Mouse (Mus musculus) CH12.LX (cell line): ENCODE results near the gene Hes5. TPM values are rescaled to one million over a fixed set of nuclear protein-coding genes. Genes with fewer than 3 reads are reported as not detected.
A peak's percentile ranks its signal among the peaks of the same experiment; 100 is the strongest.

Source experiments
- DNase-seq: peaks from one replicate; pipeline ENCODE4 v3.0.0-alpha.2; 2013; ENCODE audit errors: extremely low read depth
- H3K27ac ChIP-seq: 2 replicates; pipeline ENCODE4 v1.5.1; 2012; ENCODE audit warnings: low read depth, mild to moderate bottlenecking, control low read depth, moderate library complexity; ENCODE audit not compliant: insufficient read depth
- H3K27me3 ChIP-seq: replicated peaks from 2 replicates; pipeline ENCODE3; 2012; ENCODE audit warnings: inconsistent platforms
- H3K36me3 ChIP-seq, 2 experiments: replicated peaks in 1 of 2; 2 replicates each; pipeline versions ENCODE3 to v1.6.1; 2012; ENCODE audit warnings: inconsistent platforms in 1 of 2, low read length in 1 of 2, mild to moderate bottlenecking in 1 of 2, mixed read lengths in 1 of 2, moderate library complexity in 1 of 2; ENCODE audit not compliant: control insufficient read depth in 1 of 2, insufficient read depth in 1 of 2
- H3K4me1 ChIP-seq, 2 experiments: 2 replicates each; pipeline ENCODE4 v1.6.1; 2012; ENCODE audit warnings: inconsistent platforms in 1 of 2, moderate library complexity in 1 of 2; ENCODE audit not compliant: insufficient read depth in 2 of 2, control insufficient read depth in 1 of 2
- H3K4me2 ChIP-seq: 2 replicates; pipeline ENCODE4 v1.6.1; 2012; ENCODE audit warnings: low read depth, mild to moderate bottlenecking, control low read depth; ENCODE audit not compliant: poor library complexity, insufficient read depth, severe bottlenecking
- H3K4me3 ChIP-seq, 3 experiments: fragments of 150-350 bp in 1 of 3; sonication (generic) in 1 of 3; replicated peaks in 1 of 3; 2 replicates each; pipeline versions ENCODE3 to v1.5.1; 2011 to 2012; ENCODE audit warnings: low read depth in 2 of 3, low read length in 2 of 3, mild to moderate bottlenecking in 2 of 3, moderate library complexity in 2 of 3, control low read depth in 1 of 3, improper control_type of control experiment in 1 of 3, inconsistent platforms in 1 of 3, mixed read lengths in 1 of 3; ENCODE audit not compliant: poor library complexity in 1 of 3
- H3K79me2 ChIP-seq: replicated peaks from 2 replicates; pipeline ENCODE4 v1.6.1; 2012; ENCODE audit warnings: mild to moderate bottlenecking, moderate library complexity; ENCODE audit not compliant: control insufficient read depth, poor library complexity, insufficient read depth, severe bottlenecking; ENCODE audit errors: extremely low read depth
- H3K9ac ChIP-seq: 2 replicates; pipeline ENCODE4 v1.6.1; 2012; ENCODE audit warnings: low read depth, mild to moderate bottlenecking, control low read depth, moderate library complexity; ENCODE audit not compliant: insufficient read depth
- H3K9me3 ChIP-seq: replicated peaks from 2 replicates; pipeline ENCODE3; 2012; ENCODE audit warnings: low read length, inconsistent platforms, mixed read lengths
- CHD1 ChIP-seq: IDR thresholded peaks from 2 replicates; pipeline ENCODE4 v1.6.1; 2012; ENCODE audit warnings: low read depth, low read length, improper control_type of control experiment, inconsistent platforms
- ELF1 ChIP-seq: IDR thresholded peaks from 2 replicates; pipeline ENCODE4 v1.6.1; 2014; ENCODE audit warnings: low read depth, mild to moderate bottlenecking, inconsistent platforms, low read length, improper control_type of control experiment
- EP300 ChIP-seq: IDR thresholded peaks from 2 replicates; pipeline ENCODE4 v1.6.1; 2011; ENCODE audit warnings: low read length, improper control_type of control experiment
- GABPA ChIP-seq: IDR thresholded peaks from 2 replicates; pipeline ENCODE4 v1.6.1; 2012; ENCODE audit warnings: low read depth, low read length, improper control_type of control experiment, inconsistent platforms; ENCODE audit not compliant: insufficient replicate concordance
- HCFC1 ChIP-seq: IDR thresholded peaks from 2 replicates; pipeline ENCODE4 v1.6.1; 2012; ENCODE audit warnings: low read depth, mild to moderate bottlenecking, inconsistent platforms, low read length, improper control_type of control experiment
- JUND ChIP-seq: conservative IDR thresholded peaks from 2 replicates; pipeline ENCODE4 v1.6.1; 2011; ENCODE audit warnings: low read depth, low read length, improper control_type of control experiment
- MAFK ChIP-seq: IDR thresholded peaks from 2 replicates; pipeline ENCODE4 v1.6.1; 2011; ENCODE audit warnings: low read length, improper control_type of control experiment; ENCODE audit not compliant: insufficient replicate concordance
- MXI1 ChIP-seq: IDR thresholded peaks from 2 replicates; pipeline ENCODE4 v1.6.1; 2011; ENCODE audit warnings: mild to moderate bottlenecking, low read depth, low read length, improper control_type of control experiment
- MYC ChIP-seq: IDR thresholded peaks from 2 replicates; pipeline ENCODE4 v1.6.1; 2011; ENCODE audit warnings: low read depth, mild to moderate bottlenecking, improper control_type of control experiment, low read length
- PAX5 ChIP-seq: IDR thresholded peaks from 2 replicates; pipeline ENCODE4 v1.6.1; 2012; ENCODE audit warnings: low read length, inconsistent platforms, mixed read lengths
- POLR2A ChIP-seq: IDR thresholded peaks from 2 replicates; pipeline ENCODE4 v1.6.1; 2011; ENCODE audit warnings: low read depth, mild to moderate bottlenecking, improper control_type of control experiment, low read length
- POLR2AphosphoS2 ChIP-seq: IDR thresholded peaks from 2 replicates; pipeline ENCODE4 v1.6.1; 2011; ENCODE audit warnings: low read depth, low read length, improper control_type of control experiment
- RCOR1 ChIP-seq: conservative IDR thresholded peaks from 2 replicates; pipeline ENCODE4 v1.6.1; 2012; ENCODE audit warnings: low read depth, mild to moderate bottlenecking, inconsistent platforms, low read length, improper control_type of control experiment
- SIN3A ChIP-seq: IDR thresholded peaks from 2 replicates; pipeline ENCODE4 v1.6.1; 2012; ENCODE audit warnings: low read length, improper control_type of control experiment, inconsistent platforms
- SMC3 ChIP-seq: IDR thresholded peaks from 2 replicates; pipeline ENCODE4 v1.6.1; 2011; ENCODE audit warnings: low read depth, low read length, improper control_type of control experiment
- TBP ChIP-seq: conservative IDR thresholded peaks from 2 replicates; pipeline ENCODE4 v1.6.1; 2011; ENCODE audit warnings: low read depth, low read length, improper control_type of control experiment
- TCF12 ChIP-seq: IDR thresholded peaks from 2 replicates; pipeline ENCODE4 v1.6.1; 2014; ENCODE audit warnings: low read depth, mild to moderate bottlenecking, inconsistent platforms, low read length, improper control_type of control experiment
- USF1 ChIP-seq: IDR thresholded peaks from 2 replicates; pipeline ENCODE4 v1.6.1; 2014; ENCODE audit warnings: low read depth, mild to moderate bottlenecking, inconsistent platforms, low read length, improper control_type of control experiment
- USF2 ChIP-seq: conservative IDR thresholded peaks from 2 replicates; pipeline ENCODE4 v1.6.1; 2011; ENCODE audit warnings: low read depth, low read length, improper control_type of control experiment
- ZC3H11A ChIP-seq: IDR thresholded peaks from 2 replicates; pipeline ENCODE4 v1.6.1; 2012; ENCODE audit warnings: low read depth, mild to moderate bottlenecking, inconsistent platforms, low read length, improper control_type of control experiment
- ZMIZ1 ChIP-seq: IDR thresholded peaks from 2 replicates; pipeline ENCODE4 v1.6.1; 2012; ENCODE audit warnings: low read depth, mild to moderate bottlenecking, inconsistent platforms, low read length, improper control_type of control experiment
- dilution Hi-C: fragments of 300-500 bp; cut with MboI; formaldehyde crosslinking; loops from 2 replicates; pipeline ENCODE4 v1.14.3; 2020; ENCODE audit warnings: low sequenced_read_pairs; ENCODE audit not compliant: extremely low pct_unique_long_range_greater_than_20kb, extremely low pct_ligation_motif_present
- in situ Hi-C: fragments of 300-500 bp; cut with MboI; formaldehyde crosslinking; loops from 3 replicates; pipeline ENCODE4 v1.14.3; 2019; ENCODE audit warnings: low sequenced_read_pairs, low pct_ligation_motif_present, low pct_unique_long_range_greater_than_20kb, mixed read lengths
- polyA plus RNA-seq: library from polyadenylated mRNA; unstranded; fragments of >175 nt; gene quantifications from 2 replicates; pipeline ENCODE4 v1.2.1, GENCODE M21; 2012; ENCODE audit warnings: low read depth; ENCODE audit not compliant: insufficient read length
- total RNA-seq, 2 experiments: library from RNA; depleted of rRNA; stranded (reverse); fragments of 300-350 nt in 1 of 2; fragments of >200 nt in 1 of 2; gene quantifications; 2 replicates each; pipeline ENCODE4 v1.2.3; 2012 to 2014

The Hes5 gene
- total and polyA plus RNA-seq, 3 experiments: 1.7 to 6.8 (median 2.1) TPM

DNA sequence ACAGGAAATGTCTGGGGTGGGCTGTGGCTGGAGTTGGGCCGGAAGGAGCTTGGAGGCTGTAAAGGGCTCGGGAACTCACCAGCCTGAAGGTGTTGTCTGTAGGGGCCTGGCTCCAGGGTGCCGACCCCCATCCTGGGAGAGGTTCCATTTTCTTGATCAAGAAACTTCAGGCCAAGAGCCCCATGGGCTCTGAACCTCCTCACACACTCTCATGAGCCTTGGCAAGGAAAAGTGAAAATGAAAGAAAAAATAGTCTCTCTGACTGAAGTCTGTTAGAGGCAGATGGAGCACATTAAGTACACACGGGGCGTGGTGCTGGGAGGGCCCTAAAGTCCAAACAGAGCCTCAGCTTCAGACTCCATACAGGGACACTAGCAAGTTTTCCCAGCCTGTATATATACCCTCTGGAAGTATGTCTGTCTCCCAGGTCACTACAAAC, 32.8 kb upstream of the Hes5 start:
- Histone ChIP-seq H3K9me3 (peaks cover 6% of the 10 kb centered on the region), H3K79me2 (peaks cover 25% of the 10 kb centered on the region), H3K4me3 (peak overlapping the region; percentile 58 to 74 (median 67)), H3K36me3 (peaks cover 30 to 35% of the 10 kb centered on the region in 2 experiments), H3K27ac (peak overlapping the region; percentile 83)
- no peak for DNase-seq
- dilution Hi-C loops: no loop called here
- TF ChIP-seq POLR2A: peak; percentile 57
- TF ChIP-seq HCFC1: no peak
- no peak for TF ChIP-seq USF1
- TF ChIP-seq GABPA: no peak
- no peak for TF ChIP-seq RCOR1
- no peak for TF ChIP-seq ELF1
- 0 out of 2 replicates have a peak, but pooled peaks have one; percentile 19 for TF ChIP-seq POLR2AphosphoS2
- no peak; the same call in 1 of the 2 replicates for TF ChIP-seq SIN3A
- no peak for TF ChIP-seq PAX5
- TF ChIP-seq TBP: peak; percentile 61; the same call in 1 of the 2 replicates
- no peak for TF ChIP-seq MXI1
- TF ChIP-seq MYC: 0 out of 2 replicates have a peak, but pooled peaks have one; percentile 9
- no peak for TF ChIP-seq JUND
- TF ChIP-seq, all 38 proteins: peak for 4
- H3K27me3 ChIP-seq: no peaks in the 10 kb centered on the region
- peak overlapping the region; percentile 93 for H3K4me2 ChIP-seq
- in situ Hi-C loops: loop anchor here (25.0 kb wide), 1 partner anchor 791 kb away; the partner anchor contains the start of genes Trp73 and Wrap73
- H3K4me1 ChIP-seq: peaks cover 27 to 53% of the 10 kb centered on the region in 2 experiments
- H3K9ac ChIP-seq: peak overlapping the region; percentile 91

DNA sequence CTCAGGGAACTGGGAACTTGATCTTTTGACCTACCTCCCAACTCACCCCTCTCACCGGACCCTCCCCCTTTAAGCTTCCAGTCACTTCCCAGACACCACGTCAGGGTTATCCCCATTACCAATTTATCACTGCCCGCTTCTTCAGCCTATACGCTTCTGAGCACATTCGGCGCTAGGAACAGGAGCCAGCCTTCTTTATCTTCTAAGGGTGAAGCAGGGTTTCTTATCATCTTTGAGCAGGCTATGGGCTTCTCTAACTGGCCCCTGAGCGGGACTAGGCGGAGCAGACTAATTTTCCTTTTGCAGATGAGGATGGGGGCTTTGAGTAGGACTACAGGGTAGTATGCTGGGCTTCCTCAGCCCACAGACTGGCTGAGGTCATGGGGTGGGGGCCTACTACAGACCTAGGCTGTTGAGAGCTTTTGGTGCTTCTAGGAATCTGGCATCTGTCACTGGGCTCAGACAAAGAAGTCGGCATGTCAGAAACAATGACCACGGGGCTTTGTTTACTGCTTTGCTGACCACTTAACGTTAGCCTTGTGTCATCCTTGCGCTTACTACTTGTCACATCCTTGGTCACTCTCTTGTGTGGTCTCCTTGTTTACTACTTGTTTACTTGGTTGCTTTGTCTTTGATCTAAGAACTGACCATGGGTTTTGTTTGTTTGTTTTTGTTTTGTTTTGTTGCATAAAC, 32.2 kb upstream of the Hes5 start, which contains the start of gene Tnfrsf14:
TSS of gene Tnfrsf14 (minus strand) at position 169 of the 693 bp plus-strand sequence.
- peak within 1 kb of the TSS; percentile 93 for H3K4me2 ChIP-seq
- no peaks in the 10 kb centered on the region for H3K27me3 ChIP-seq
- peak within 1 kb of the TSS; percentile 58 to 74 (median 67) for H3K4me3 ChIP-seq
- in situ Hi-C loops: loop anchor here (25.0 kb wide), 1 partner anchor 791 kb away; the partner anchor contains the start of genes Trp73 and Wrap73
- DNase-seq: no peak
- dilution Hi-C loops: no loop called here
- H3K9ac ChIP-seq: peak within 1 kb of the TSS; percentile 91
- peaks cover 24 to 29% of the 10 kb centered on the region in 2 experiments for H3K36me3 ChIP-seq
- peaks cover 32 to 59% of the 10 kb centered on the region in 2 experiments for H3K4me1 ChIP-seq
- peak within 1 kb of the TSS; percentile 83 for H3K27ac ChIP-seq
- peaks cover 6% of the 10 kb centered on the region for H3K9me3 ChIP-seq
- TF ChIP-seq MAFK: no peak
- TF ChIP-seq SIN3A: peak; percentile 56
- no peak for TF ChIP-seq POLR2AphosphoS2
- TF ChIP-seq EP300: peak; percentile 39; the same call in 1 of the 2 replicates
- no peak for TF ChIP-seq USF2
- peak; percentile 32 for TF ChIP-seq ZMIZ1
- peak; percentile 48; the same call in 1 of the 2 replicates for TF ChIP-seq CHD1
- 0 out of 2 replicates have a peak, but pooled peaks have one; percentile 6 for TF ChIP-seq MYC
- TF ChIP-seq TCF12: peak; percentile 21; the same call in 1 of the 2 replicates
- no peak for TF ChIP-seq RCOR1
- TF ChIP-seq ZC3H11A: no peak
- no peak for TF ChIP-seq SMC3
- H3K79me2 ChIP-seq: peaks cover 25% of the 10 kb centered on the region
